Mouse (Mus musculus) small intestine, adult 2 months (tissue): ENCODE measurements around the gene Mxd4.

ENCODE experiments used
- CTCF ChIP-seq: fragments of 200-500 bp; IDR thresholded peaks from 2 replicates; pipeline ENCODE4 v1.5.1; 2012; ENCODE audit warnings: low read depth, mild to moderate bottlenecking, control low read depth, inconsistent platforms, low read length, moderate library complexity, mixed read lengths; ENCODE audit not compliant: insufficient replicate concordance, insufficient read length; ENCODE audit errors: extremely low read depth
- POLR2A ChIP-seq: fragments of 200-500 bp; IDR thresholded peaks from 2 replicates; pipeline ENCODE4 v1.6.1; 2012; ENCODE audit warnings: low read depth, mild to moderate bottlenecking, control low read depth, inconsistent platforms, low read length, moderate library complexity

- no peak for TF ChIP-seq CTCF
- no peak for TF ChIP-seq POLR2A
These were observed 26.1 kb upstream of the Mxd4 start for GRCm38 (mm10) chr5:34213659-34214058.
